Mouse (Mus musculus): Measurements from ENCODE around the gene Gm36210. TPM values are rescaled to one million over a fixed set of nuclear protein-coding genes. Genes with fewer than 3 reads are reported as not detected.
A peak's percentile ranks its signal among the peaks of the same experiment; 100 is the strongest.

Gm36210 gene
- polyA plus RNA-seq, 1 experiment: 0.08 TPM

GRCm38 (mm10) chr7:4942673-4943072, 36.4 kb upstream of the Gm36210 start:
- no peak overlapping the region for H3K27ac ChIP-seq (ENCODE audit: insufficient read depth, low read length)
- H3K27me3 ChIP-seq (ENCODE audit: control insufficient read depth, insufficient read depth, low read length): no peaks in the 10 kb centered on the region
- DNase-seq (ENCODE audit: low read depth in 1 of 2, low spot score in 2 of 2): no peak
- WGBS: 48% methylated on average over 5 of the region's 5 CpGs
- no peaks in the 10 kb centered on the region for H3K36me3 ChIP-seq (ENCODE audit: control insufficient read depth, insufficient read depth, low read length)
- no peak overlapping the region for H3K4me3 ChIP-seq (ENCODE audit: extremely low read depth, insufficient read depth, insufficient read length)
- TF ChIP-seq CTCF (IDR thresholded peaks at IDR 0.05; ENCODE audit: extremely low read depth, insufficient read depth, insufficient read length, insufficient replicate concordance): no peak
- no peak for TF ChIP-seq POLR2A (IDR thresholded peaks at IDR 0.05; ENCODE audit: low read depth, low read length)
- peaks cover 5% of the 10 kb centered on the region; the same call in 1 of the 2 replicates for H3K4me1 ChIP-seq (ENCODE audit: control insufficient read depth, insufficient read depth, insufficient read length)

GRCm38 (mm10) chr7:4940068-4940479, 33.8 kb upstream of the Gm36210 start:
- 17% methylated on average over 9 of the region's 9 CpGs for WGBS
- TF ChIP-seq CTCF (IDR thresholded peaks at IDR 0.05; ENCODE audit: extremely low read depth, insufficient read depth, insufficient read length, insufficient replicate concordance): peak; percentile 83; the same call in 1 of the 2 replicates
- no peak for TF ChIP-seq POLR2A (IDR thresholded peaks at IDR 0.05; ENCODE audit: low read depth, low read length)
- peaks cover 5% of the 10 kb centered on the region; the same call in 1 of the 2 replicates for H3K4me1 ChIP-seq (ENCODE audit: control insufficient read depth, insufficient read depth, insufficient read length)
- no peaks in the 10 kb centered on the region for H3K27me3 ChIP-seq (ENCODE audit: control insufficient read depth, insufficient read depth, low read length)
- peak; percentile 67 to 81 for DNase-seq (ENCODE audit: low read depth in 1 of 2, low spot score in 2 of 2)
- H3K4me3 ChIP-seq (ENCODE audit: extremely low read depth, insufficient read depth, insufficient read length): no peak overlapping the region
- H3K36me3 ChIP-seq (ENCODE audit: control insufficient read depth, insufficient read depth, low read length): no peaks in the 10 kb centered on the region
- H3K27ac ChIP-seq (ENCODE audit: insufficient read depth, low read length): no peak overlapping the region

- Histone ChIP-seq H3K36me3 (ENCODE audit: control insufficient read depth, insufficient read depth, low read length) (no peaks in the 10 kb centered on the region), H3K27ac (ENCODE audit: insufficient read depth, low read length) (no peak overlapping the region), H3K4me3 (ENCODE audit: extremely low read depth, insufficient read depth, insufficient read length) (no peak overlapping the region), H3K27me3 (ENCODE audit: control insufficient read depth, insufficient read depth, low read length) (no peaks in the 10 kb centered on the region), H3K4me1 (ENCODE audit: control insufficient read depth, insufficient read depth, insufficient read length) (peaks cover 1% of the 10 kb centered on the region; the same call in 1 of the 2 replicates)
- peak in 1 of 2 experiments; percentile 77 for DNase-seq (ENCODE audit: low read depth in 1 of 2, low spot score in 2 of 2)
- 32% methylated on average over 2 of the region's 2 CpGs for WGBS
- TF ChIP-seq POLR2A (IDR thresholded peaks at IDR 0.05; ENCODE audit: low read depth, low read length): no peak
- TF ChIP-seq CTCF (IDR thresholded peaks at IDR 0.05; ENCODE audit: extremely low read depth, insufficient read depth, insufficient read length, insufficient replicate concordance): peak; percentile 74; the same call in 1 of the 2 replicates
Measured at GRCm38 (mm10) chr7:4938456-4938855, 32.1 kb upstream of the Gm36210 start.

- 65% methylated on average over 11 of the region's 11 CpGs for WGBS
- Histone ChIP-seq H3K27me3 (ENCODE audit: control insufficient read depth, insufficient read depth, low read length) (no peaks in the 10 kb centered on the region), H3K27ac (ENCODE audit: insufficient read depth, low read length) (no peak overlapping the region), H3K4me3 (ENCODE audit: extremely low read depth, insufficient read depth, insufficient read length) (no peak overlapping the region), H3K4me1 (ENCODE audit: control insufficient read depth, insufficient read depth, insufficient read length) (no peaks in the 10 kb centered on the region), H3K36me3 (ENCODE audit: control insufficient read depth, insufficient read depth, low read length) (no peaks in the 10 kb centered on the region)
- DNase-seq (ENCODE audit: low read depth in 1 of 2, low spot score in 2 of 2): no peak
- TF ChIP-seq POLR2A (IDR thresholded peaks at IDR 0.05; ENCODE audit: low read depth, low read length) (no peak), CTCF (IDR thresholded peaks at IDR 0.05; ENCODE audit: extremely low read depth, insufficient read depth, insufficient read length, insufficient replicate concordance) (no peak)
Measured at GRCm38 (mm10) chr7:4937392-4937791, 31.1 kb upstream of the Gm36210 start.

- no peak overlapping the region for H3K27ac ChIP-seq (ENCODE audit: insufficient read depth, low read length)
- TF ChIP-seq CTCF (IDR thresholded peaks at IDR 0.05; ENCODE audit: extremely low read depth, insufficient read depth, insufficient read length, insufficient replicate concordance): no peak
- TF ChIP-seq POLR2A (IDR thresholded peaks at IDR 0.05; ENCODE audit: low read depth, low read length): no peak
- WGBS: 51% methylated on average over 10 of the region's 10 CpGs
- no peak overlapping the region for H3K4me3 ChIP-seq (ENCODE audit: extremely low read depth, insufficient read depth, insufficient read length)
- DNase-seq (ENCODE audit: low read depth in 1 of 2, low spot score in 2 of 2): no peak
- no peaks in the 10 kb centered on the region for H3K27me3 ChIP-seq (ENCODE audit: control insufficient read depth, insufficient read depth, low read length)
- H3K4me1 ChIP-seq (ENCODE audit: control insufficient read depth, insufficient read depth, insufficient read length): no peaks in the 10 kb centered on the region
- H3K36me3 ChIP-seq (ENCODE audit: control insufficient read depth, insufficient read depth, low read length): no peaks in the 10 kb centered on the region
Measured at GRCm38 (mm10) chr7:4936832-4937231, 30.5 kb upstream of the Gm36210 start.

- Histone ChIP-seq H3K4me3 (ENCODE audit: extremely low read depth, insufficient read depth, insufficient read length) (no peak overlapping the region), H3K36me3 (ENCODE audit: control insufficient read depth, insufficient read depth, low read length) (no peaks in the 10 kb centered on the region), H3K4me1 (ENCODE audit: control insufficient read depth, insufficient read depth, insufficient read length) (no peaks in the 10 kb centered on the region), H3K27me3 (ENCODE audit: control insufficient read depth, insufficient read depth, low read length) (no peaks in the 10 kb centered on the region), H3K27ac (ENCODE audit: insufficient read depth, low read length) (no peak overlapping the region)
- no peak for DNase-seq (ENCODE audit: low read depth in 1 of 2, low spot score in 2 of 2)
- TF ChIP-seq CTCF (IDR thresholded peaks at IDR 0.05; ENCODE audit: extremely low read depth, insufficient read depth, insufficient read length, insufficient replicate concordance) (no peak), POLR2A (IDR thresholded peaks at IDR 0.05; ENCODE audit: low read depth, low read length) (no peak)
- 79% methylated on average over 4 of the region's 4 CpGs for WGBS
Measured at GRCm38 (mm10) chr7:4934160-4934914, 28.0 kb upstream of the Gm36210 start.

GRCm38 (mm10) chr7:4933103-4933502, 26.8 kb upstream of the Gm36210 start:
- Histone ChIP-seq H3K36me3 (ENCODE audit: control insufficient read depth, insufficient read depth, low read length) (no peaks in the 10 kb centered on the region), H3K4me1 (ENCODE audit: control insufficient read depth, insufficient read depth, insufficient read length) (no peaks in the 10 kb centered on the region), H3K27me3 (ENCODE audit: control insufficient read depth, insufficient read depth, low read length) (no peaks in the 10 kb centered on the region), H3K4me3 (ENCODE audit: extremely low read depth, insufficient read depth, insufficient read length) (no peak overlapping the region), H3K27ac (ENCODE audit: insufficient read depth, low read length) (no peak overlapping the region)
- DNase-seq (ENCODE audit: low read depth in 1 of 2, low spot score in 2 of 2): no peak
- no peak for TF ChIP-seq CTCF (IDR thresholded peaks at IDR 0.05; ENCODE audit: extremely low read depth, insufficient read depth, insufficient read length, insufficient replicate concordance)
- TF ChIP-seq POLR2A (IDR thresholded peaks at IDR 0.05; ENCODE audit: low read depth, low read length): no peak
- WGBS: 72% methylated on average over 12 of the region's 12 CpGs
